Mouse (Mus musculus) heart, embryonic 11.5 days (tissue): ENCODE measurements at regions not wholly inside any gene's neighbourhood (a gene's known extent, or its start where the extent isn't known, plus 50 kb on each side); places are given as distances from the start of the nearest gene placed in this dataset.
A peak's percentile ranks its signal among the peaks of the same experiment; 100 is the strongest.
"Not testable (repeated sequence)": the region's sequence is repeated elsewhere in the genome, so short reads cannot be mapped to it uniquely, and the experiment has no call there.

Experiments used
- ATAC-seq: fragments of 200-750 bp; cut with Nextera tagmentation; replicated peaks from 2 replicates; pipeline ENCODE4 v1.8.0; 2017; ENCODE audit warnings: moderate library complexity; ENCODE audit not compliant: insufficient number of reproducible peaks, low FRiP score, low TSS enrichment
- H3K27ac ChIP-seq: fragments of 300-500 bp; sonication (generic); 2 replicates; pipeline ENCODE4 v1.5.1; 2014; ENCODE audit warnings: mild to moderate bottlenecking, low read depth, low read length
- H3K27me3 ChIP-seq: fragments of 300-500 bp; sonication (generic); 2 replicates; pipeline ENCODE4 v1.6.1; 2014; ENCODE audit warnings: mild to moderate bottlenecking, low read length, mixed read lengths; ENCODE audit not compliant: control insufficient read depth, insufficient read depth
- H3K36me3 ChIP-seq: fragments of 300-500 bp; sonication (generic); 2 replicates; pipeline ENCODE4 v1.6.1; 2014; ENCODE audit warnings: mild to moderate bottlenecking, low read length, moderate library complexity, mixed read lengths; ENCODE audit not compliant: control insufficient read depth, insufficient read depth
- H3K4me1 ChIP-seq: fragments of 300-500 bp; sonication (generic); 2 replicates; pipeline ENCODE4 v1.6.1; 2014; ENCODE audit warnings: low read length; ENCODE audit not compliant: control insufficient read depth, insufficient read depth
- H3K4me2 ChIP-seq: fragments of 300-500 bp; sonication (generic); 2 replicates; pipeline ENCODE4 v1.6.1; 2014; ENCODE audit warnings: mild to moderate bottlenecking, moderate library complexity
- H3K4me3 ChIP-seq: fragments of 300-500 bp; sonication (generic); 2 replicates; pipeline ENCODE4 v1.5.1; 2014; ENCODE audit warnings: low read depth, low read length
- H3K9ac ChIP-seq: fragments of 300-500 bp; sonication (generic); 2 replicates; pipeline ENCODE4 v1.6.1; 2014; ENCODE audit warnings: mild to moderate bottlenecking, low read depth, low read length, moderate library complexity
- H3K9me3 ChIP-seq: fragments of 300-500 bp; sonication (generic); replicated peaks from 2 replicates; pipeline ENCODE4 v1.6.1; 2016; ENCODE audit warnings: low read length; ENCODE audit not compliant: control insufficient read depth
- WGBS: fragments of 180-500 bp; shearing (Covaris S2); extraction: QIAGEN DNeasy Blood & Tissue Kit; methylation state at CpG from one replicate; pipeline ENCODE4 v1.1.7; 2014; ENCODE audit not compliant: insufficient replicate concordance; 5-methylcytosine and 5-hydroxymethylcytosine counted together

GRCm38 (mm10) chr6:47679946-47680345 lies 84.8 kb upstream of the Ezh2 start:
- H3K9me3 ChIP-seq, H3K4me3 ChIP-seq, H3K36me3 ChIP-seq, H3K4me1 ChIP-seq, ATAC-seq, H3K9ac ChIP-seq, H3K27ac ChIP-seq, H3K4me2 ChIP-seq, H3K27me3 ChIP-seq: not testable (repeated sequence)
- WGBS: 63% methylated on average over 2 of the region's 7 CpGs

- not testable (repeated sequence) for H3K9me3 ChIP-seq, H3K27ac ChIP-seq, H3K9ac ChIP-seq, ATAC-seq, H3K27me3 ChIP-seq, H3K36me3 ChIP-seq, H3K4me1 ChIP-seq
- peak overlapping the region; percentile 47 for H3K4me2 ChIP-seq
- 2% methylated on average over 6 of the region's 33 CpGs for WGBS
- 0 out of 2 replicates have a peak overlapping the region, but pooled peaks have one; percentile 25 for H3K4me3 ChIP-seq
Observed at GRCm38 (mm10) chr6:47672741-47673140, 77.6 kb upstream of the Ezh2 start.

- H3K9me3 ChIP-seq, H3K36me3 ChIP-seq, H3K27ac ChIP-seq, H3K27me3 ChIP-seq, ATAC-seq, H3K4me1 ChIP-seq, H3K4me3 ChIP-seq, H3K4me2 ChIP-seq, H3K9ac ChIP-seq: not testable (repeated sequence)
- 54% methylated on average over 2 of the region's 3 CpGs for WGBS
Observed at GRCm38 (mm10) chr6:47652880-47653279, 57.7 kb upstream of the Ezh2 start.

GRCm38 (mm10) chr6:47651385-47651718 lies 56.2 kb upstream of the Ezh2 start:
- not testable (repeated sequence) for H3K27me3 ChIP-seq, H3K36me3 ChIP-seq, H3K27ac ChIP-seq, H3K9me3 ChIP-seq, H3K4me1 ChIP-seq
- H3K4me2 ChIP-seq: peak overlapping the region; percentile 75
- peak overlapping the region; percentile 59 for H3K4me3 ChIP-seq
- peak overlapping the region; percentile 61 for H3K9ac ChIP-seq
- WGBS: 2% methylated on average over 22 of the region's 23 CpGs
- ATAC-seq: peak; percentile 46; the same call in 1 of the 2 replicates

- H3K27me3 ChIP-seq: peaks cover 7% of the 10 kb centered on the region; the same call in 1 of the 2 replicates
- peak overlapping the region; percentile 61 for H3K9ac ChIP-seq
- H3K4me2 ChIP-seq: peak overlapping the region; percentile 75
- H3K4me3 ChIP-seq: peak overlapping the region; percentile 59
- peak; percentile 92 for ATAC-seq
- WGBS: 2% methylated on average over 46 of the region's 46 CpGs
- no peaks in the 10 kb centered on the region for H3K9me3 ChIP-seq
- H3K4me1 ChIP-seq: no peaks in the 10 kb centered on the region
- no peak overlapping the region for H3K27ac ChIP-seq
- no peaks in the 10 kb centered on the region for H3K36me3 ChIP-seq
Observed at GRCm38 (mm10) chr6:47650463-47651384, 55.6 kb upstream of the Ezh2 start.

GRCm38 (mm10) chr6:47649961-47650360 lies 54.8 kb upstream of the Ezh2 start:
- Histone ChIP-seq H3K4me2 (no peak overlapping the region), H3K4me1 (no peaks in the 10 kb centered on the region), H3K9ac (no peak overlapping the region), H3K36me3 (no peaks in the 10 kb centered on the region), H3K9me3 (no peaks in the 10 kb centered on the region), H3K4me3 (no peak overlapping the region), H3K27ac (no peak overlapping the region), H3K27me3 (peaks cover 7% of the 10 kb centered on the region; the same call in 1 of the 2 replicates)
- no peak for ATAC-seq
- WGBS: 88% methylated on average over 6 of the region's 6 CpGs

- no peaks in the 10 kb centered on the region for H3K9me3 ChIP-seq
- no peak overlapping the region for H3K4me2 ChIP-seq
- WGBS: 56% methylated on average over 5 of the region's 5 CpGs
- no peak overlapping the region for H3K4me3 ChIP-seq
- ATAC-seq: no peak
- H3K27me3 ChIP-seq: peaks cover 7% of the 10 kb centered on the region; the same call in 1 of the 2 replicates
- H3K4me1 ChIP-seq: no peaks in the 10 kb centered on the region
- H3K36me3 ChIP-seq: no peaks in the 10 kb centered on the region
- H3K9ac ChIP-seq: no peak overlapping the region
- no peak overlapping the region for H3K27ac ChIP-seq
Observed at GRCm38 (mm10) chr6:47649451-47649931, 54.4 kb upstream of the Ezh2 start.

GRCm38 (mm10) chr6:47648899-47649298 lies 53.8 kb upstream of the Ezh2 start:
- Histone ChIP-seq H3K27me3 (peaks cover 7% of the 10 kb centered on the region; the same call in 1 of the 2 replicates), H3K4me2 (no peak overlapping the region), H3K36me3 (no peaks in the 10 kb centered on the region), H3K27ac (no peak overlapping the region), H3K4me1 (no peaks in the 10 kb centered on the region), H3K4me3 (no peak overlapping the region), H3K9ac (no peak overlapping the region), H3K9me3 (no peaks in the 10 kb centered on the region)
- 82% methylated on average over 5 of the region's 5 CpGs for WGBS
- ATAC-seq: no peak

- no peaks in the 10 kb centered on the region for H3K9me3 ChIP-seq
- no peaks in the 10 kb centered on the region for H3K36me3 ChIP-seq
- no peak for ATAC-seq
- H3K4me3 ChIP-seq: no peak overlapping the region
- peaks cover 7% of the 10 kb centered on the region; the same call in 1 of the 2 replicates for H3K27me3 ChIP-seq
- no peaks in the 10 kb centered on the region for H3K4me1 ChIP-seq
- WGBS: 84% methylated on average over 7 of the region's 7 CpGs
- no peak overlapping the region for H3K9ac ChIP-seq
- no peak overlapping the region for H3K4me2 ChIP-seq
- no peak overlapping the region for H3K27ac ChIP-seq
Observed at GRCm38 (mm10) chr6:47648316-47648715, 53.2 kb upstream of the Ezh2 start.
